Mouse (Mus musculus): ENCODE measurements around the gene Fbf1.
"Not testable (repeated sequence)": the region's sequence is repeated elsewhere in the genome, so short reads cannot be mapped to it uniquely, and the experiment has no call there.

Gene Fbf1

DNA sequence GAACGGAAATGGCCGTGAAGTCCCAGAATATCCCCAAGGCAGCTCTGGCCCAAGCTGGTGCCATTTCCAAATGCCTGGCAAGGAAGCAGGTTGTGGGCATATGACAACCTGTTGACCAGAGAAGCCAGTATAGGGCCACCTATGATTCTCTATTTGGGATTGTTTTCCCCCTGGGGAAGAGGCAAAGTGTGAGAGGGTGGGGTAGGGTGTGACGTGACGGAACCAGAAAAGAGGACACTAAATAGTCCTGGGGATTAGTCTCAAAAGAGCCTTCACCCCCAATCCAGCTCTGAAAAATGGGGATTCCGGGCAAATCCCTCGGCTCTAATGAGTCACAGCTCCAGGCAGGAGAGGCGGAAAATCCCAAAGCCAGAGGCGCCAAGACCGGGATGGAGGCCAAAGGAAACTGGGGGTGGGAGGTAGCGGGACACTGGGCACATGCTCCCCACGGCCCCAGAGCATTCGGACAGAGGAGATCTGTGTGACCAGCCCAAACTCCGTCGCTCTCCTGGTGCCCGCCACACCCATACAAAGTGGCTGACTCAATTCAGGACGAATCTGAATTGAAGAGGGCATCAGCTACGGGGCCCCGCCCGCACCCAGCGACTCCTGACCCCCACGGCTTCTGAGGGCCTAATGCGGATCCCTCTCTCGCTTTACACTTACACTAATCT is 59.4 kb downstream of the Fbf1 start:
- DNase-seq (ENCODE audit: low read depth, low spot score), result no peak

DNA sequence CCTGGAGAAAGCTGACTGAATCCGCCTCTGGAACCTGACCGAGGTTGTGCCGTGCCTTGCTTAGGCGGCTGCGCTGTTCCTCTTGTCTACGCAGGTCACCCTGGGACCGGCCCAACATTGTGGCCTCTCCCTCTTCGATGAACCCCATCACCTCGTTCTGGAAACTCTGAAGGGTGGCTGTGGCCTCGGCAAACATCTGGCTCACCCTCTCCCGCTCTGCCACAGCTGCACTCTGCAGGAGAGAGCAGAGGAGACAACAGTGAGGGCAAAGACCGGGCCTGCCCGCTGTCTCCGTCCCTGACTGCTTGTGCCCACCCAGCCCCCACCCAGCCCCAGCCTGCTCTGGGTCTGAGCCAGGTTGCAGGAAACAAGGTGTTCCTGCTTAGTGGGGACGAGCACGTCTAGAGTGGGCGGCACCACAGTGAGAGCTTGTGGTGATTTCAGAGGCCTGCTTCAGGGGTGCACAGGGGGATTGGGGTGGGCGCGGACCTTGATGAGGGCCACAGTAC is 60.1 kb downstream of the Fbf1 start:
- DNase-seq (ENCODE audit: low read depth, low spot score), result no peak

DNA sequence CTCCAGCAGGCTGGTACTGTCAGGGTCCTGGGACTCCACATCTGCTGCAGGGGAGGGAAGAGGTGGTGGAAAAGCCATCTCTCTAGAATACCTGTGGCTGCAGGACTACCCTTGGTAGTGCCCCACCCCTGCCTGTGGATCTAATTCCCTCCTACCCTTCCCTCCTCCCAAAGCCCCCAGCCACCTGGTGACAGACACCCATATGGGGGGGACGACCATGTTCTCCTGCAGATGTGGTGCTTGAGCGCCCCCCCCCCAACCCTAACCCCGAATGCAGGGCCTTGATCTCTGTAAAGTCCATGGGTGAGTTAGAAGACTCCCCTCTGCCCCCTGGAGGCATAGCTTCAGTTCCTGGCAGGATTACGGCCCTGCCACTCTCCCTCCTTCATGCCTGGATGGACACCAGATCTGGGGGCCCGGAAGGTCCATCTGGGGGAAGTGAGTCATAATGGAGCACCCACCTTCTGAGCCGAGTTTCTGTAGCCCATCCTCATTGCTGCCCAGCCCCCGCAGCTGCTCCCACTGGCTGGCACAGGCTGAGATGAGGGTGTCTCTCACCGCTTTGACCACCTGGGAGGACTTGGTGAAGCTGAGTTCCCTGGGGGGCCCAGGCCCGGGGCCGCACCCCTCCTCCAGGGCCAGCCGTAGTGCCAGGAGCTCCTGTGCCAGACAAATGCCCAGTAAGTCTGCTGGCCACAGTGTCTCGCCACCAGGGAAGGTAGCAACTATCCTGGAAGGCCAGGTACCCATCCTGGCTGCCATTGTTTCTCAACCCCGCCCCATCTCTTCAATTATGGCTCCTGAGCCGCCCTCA is 60.8 kb downstream of the Fbf1 start:
- DNase-seq (ENCODE audit: low read depth, low spot score), result no peak

DNA sequence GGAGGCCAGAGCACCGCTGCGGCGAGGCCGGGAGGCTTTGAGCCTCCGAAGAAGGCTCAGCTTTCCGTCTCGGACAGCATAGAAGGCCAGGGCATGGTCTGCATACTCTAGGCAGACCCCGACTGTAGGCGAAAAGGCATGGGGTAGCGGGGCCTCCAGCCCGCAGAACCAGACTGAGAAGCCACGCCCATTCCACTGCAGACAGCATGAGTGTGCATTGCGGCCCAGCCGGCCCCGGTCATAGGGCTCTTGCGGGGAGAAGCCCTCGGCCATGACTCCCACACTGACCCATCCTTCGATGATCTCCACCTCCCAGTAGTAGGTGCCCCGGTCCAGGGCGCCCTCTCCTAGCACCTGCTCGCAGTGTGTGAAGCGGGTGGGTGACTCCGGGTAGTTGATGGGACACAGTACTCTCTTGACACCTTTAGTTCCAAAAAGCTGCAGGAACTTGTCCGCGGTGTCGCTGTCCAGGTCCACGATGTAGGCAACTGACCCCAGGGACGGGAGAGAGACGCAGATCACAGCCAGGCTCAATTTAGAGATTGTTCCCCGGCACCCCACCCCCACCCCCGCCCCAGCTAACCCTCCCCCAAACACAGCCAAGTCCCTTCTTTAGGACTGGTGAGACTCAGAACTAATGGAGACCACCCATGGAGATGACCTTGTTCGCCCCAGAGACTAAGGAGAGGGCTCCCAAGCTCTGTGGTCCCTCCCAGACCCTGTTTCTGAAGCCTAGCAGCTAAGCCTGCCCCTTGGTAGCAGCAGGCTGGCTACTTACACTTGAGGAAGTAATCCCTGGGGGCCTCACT is 61.6 kb downstream of the Fbf1 start:
- DNase-seq (ENCODE audit: low read depth, low spot score), result no peak

DNA sequence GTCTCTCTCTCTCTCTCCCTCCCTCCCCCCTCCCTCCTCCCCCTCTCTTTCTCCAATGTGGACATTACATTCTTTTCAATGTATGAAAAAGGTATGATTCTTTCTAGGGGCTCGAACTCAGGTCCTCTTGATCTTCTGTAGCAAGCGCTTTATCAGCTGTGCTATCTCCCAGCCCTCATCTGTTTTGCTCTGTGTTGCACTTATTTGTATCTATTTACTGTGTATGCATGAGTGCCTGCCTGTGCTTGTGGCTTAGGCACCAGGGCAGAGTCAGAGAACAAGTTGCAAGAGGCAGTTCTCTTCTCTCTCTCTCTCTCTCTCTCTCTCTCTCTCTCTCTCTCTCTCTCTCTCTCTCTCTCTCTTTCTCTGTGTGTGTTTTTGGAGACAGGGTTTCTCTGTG is 62.9 kb downstream of the Fbf1 start:
- no peak for DNase-seq (ENCODE audit: low read depth, low spot score)

DNA sequence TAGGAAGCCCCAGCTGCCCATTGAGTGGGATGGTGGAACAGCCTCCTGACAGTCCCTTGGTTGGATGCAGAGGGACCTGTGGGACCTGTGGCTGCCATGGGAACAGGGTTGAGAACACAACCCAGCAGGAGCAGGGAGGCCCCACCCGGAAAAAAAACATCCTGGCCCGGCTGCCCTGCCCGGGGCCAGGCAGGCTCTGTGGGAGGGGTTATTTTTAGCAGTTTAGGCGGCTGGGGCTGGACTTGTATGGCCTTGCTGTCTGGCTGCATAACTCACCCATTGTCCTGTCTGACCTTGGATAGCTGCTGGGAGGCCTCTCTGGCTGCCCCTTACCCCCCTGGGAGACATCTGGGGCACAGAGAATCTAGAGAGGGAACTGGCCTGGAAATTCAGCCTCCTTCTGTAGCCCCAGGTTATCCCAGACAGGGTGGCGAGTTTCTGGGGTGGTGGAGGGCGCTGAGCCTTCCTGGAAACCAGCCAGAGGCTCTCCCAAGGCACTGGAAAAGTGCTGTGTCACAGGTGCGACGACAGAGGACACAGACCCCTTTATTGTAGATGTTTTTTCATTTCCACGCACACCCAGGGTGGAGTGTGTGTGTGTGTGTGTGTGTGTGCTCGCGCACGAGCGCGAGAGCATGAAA is 63.8 kb downstream of the Fbf1 start:
- no peak for DNase-seq (ENCODE audit: low read depth, low spot score)

DNA sequence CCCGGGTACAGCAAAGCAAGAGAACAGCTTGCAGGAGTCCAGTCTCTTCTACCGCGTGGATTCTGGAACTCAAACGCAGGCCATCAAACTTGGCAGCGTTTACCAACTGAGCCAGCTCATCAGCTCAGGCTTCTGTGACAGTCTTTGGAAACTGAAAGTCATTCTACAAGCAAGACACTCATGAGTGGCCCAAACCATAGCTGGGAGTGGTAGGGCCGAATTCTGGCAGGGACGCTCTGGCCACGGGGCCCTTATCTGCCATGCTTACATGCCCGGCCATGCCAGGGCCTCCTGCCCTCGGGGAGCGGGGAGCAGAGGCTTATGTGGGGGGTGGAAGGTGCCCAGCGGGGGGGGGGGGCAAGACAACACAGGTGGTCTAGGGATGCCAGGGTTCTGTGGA is 64.4 kb downstream of the Fbf1 start:
- DNase-seq (ENCODE audit: low read depth, low spot score), result no peak

DNA sequence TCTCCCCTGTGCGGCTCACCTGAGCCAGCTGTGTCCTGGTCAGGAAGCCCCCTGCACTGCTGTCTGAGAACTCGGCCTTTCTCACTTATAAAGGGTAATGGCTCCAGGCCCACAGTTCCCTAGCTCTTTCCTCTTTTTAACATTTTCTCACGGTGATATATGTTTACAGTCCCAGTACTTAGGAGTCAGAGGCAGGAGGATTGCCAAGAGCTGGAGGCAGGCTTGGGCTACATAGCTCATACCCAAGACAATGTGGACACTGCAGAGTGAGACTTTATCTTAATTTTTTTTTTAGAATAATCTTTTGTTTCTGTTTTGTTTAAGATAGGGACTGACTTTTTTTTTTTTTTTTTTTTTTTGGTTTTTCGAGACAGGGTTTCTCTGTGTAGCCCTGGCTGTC is 65.5 kb downstream of the Fbf1 start:
- no peak for DNase-seq (ENCODE audit: low read depth, low spot score)

DNA sequence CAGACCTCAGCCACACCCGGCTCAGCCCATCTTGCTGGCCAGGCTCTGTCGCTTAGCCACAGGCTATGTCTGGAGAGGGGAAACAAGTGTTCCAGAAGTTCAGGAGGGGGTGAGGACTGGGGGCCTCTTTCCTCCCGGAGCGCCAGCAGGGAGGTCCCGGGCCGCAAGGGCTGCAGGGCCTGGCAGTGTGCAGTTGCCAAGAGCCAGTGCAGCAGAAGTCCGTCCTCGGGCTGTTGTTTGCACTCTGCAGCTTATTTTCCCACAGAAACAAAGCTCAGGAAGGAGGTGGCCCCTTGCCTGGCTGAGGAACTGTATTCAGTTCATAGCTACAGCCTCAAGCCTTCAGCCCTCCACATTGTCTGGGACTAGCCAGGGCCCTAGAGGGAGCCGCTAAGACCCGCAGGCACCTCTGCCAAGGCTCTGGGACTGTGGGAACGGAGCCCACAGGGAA is 66.0 kb downstream of the Fbf1 start:
- DNase-seq (ENCODE audit: low read depth, low spot score), result no peak

DNA sequence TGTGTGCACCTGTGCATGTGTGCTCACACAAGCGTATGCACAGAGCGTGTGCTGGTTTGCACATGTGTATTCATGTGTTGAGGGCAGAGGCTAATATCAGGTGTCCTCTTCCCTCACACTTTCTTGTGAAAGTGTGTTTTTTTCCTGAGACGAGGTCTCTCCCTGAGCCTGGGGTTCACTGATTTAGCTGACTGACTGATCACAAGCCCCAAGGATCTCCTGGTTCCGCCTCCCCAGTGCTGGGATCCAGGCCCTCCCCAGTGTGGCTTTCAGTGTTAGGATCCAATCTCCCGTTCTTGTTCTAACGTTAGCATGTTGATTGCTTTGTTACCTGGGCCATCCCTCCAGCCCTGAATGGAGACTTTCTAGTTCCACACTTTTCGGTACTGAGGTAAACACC is 67.1 kb downstream of the Fbf1 start:
- DNase-seq (ENCODE audit: low read depth, low spot score), result no peak

DNA sequence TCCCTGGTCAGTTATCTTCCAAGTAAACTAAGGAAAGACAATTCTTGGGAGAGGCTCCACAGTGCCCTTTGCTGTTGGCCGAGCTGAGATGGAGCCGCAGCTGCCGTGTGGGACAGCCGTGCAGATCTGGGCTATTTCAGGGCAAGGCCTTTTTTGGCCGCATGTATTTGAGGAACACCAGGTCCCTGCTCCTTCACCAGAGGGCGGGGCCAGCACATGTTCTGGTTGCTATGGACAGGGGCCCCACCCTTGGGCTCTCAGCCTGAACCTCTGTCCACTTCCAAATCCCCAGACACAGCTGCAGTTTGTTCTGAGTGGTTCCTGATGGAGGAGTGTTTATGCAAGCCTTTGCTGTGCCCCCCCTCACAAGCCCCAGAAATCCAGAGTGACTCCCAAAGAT is 67.6 kb downstream of the Fbf1 start:
- DNase-seq (ENCODE audit: low read depth, low spot score), result no peak

DNA sequence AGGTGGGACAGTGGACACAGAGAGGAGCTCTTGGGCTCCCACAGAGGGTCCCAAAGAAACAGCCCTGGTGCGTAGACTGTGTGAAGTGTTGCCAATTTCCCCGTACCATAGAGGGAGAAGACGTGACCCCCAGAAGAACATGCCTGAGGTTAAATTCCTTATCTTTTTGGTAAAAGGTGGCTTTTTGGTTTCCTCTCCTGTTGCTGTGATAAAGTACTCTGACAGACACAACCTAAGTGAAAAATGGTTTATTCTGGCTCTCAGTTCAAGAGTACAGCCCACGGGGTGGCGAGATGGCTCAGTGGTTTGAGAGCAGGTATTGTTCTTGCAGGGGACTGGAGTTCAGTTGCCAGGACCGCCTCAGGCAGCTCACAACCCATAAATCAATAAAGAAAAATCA is 68.5 kb downstream of the Fbf1 start:
- DNase-seq (ENCODE audit: low read depth, low spot score), result no peak

DNA sequence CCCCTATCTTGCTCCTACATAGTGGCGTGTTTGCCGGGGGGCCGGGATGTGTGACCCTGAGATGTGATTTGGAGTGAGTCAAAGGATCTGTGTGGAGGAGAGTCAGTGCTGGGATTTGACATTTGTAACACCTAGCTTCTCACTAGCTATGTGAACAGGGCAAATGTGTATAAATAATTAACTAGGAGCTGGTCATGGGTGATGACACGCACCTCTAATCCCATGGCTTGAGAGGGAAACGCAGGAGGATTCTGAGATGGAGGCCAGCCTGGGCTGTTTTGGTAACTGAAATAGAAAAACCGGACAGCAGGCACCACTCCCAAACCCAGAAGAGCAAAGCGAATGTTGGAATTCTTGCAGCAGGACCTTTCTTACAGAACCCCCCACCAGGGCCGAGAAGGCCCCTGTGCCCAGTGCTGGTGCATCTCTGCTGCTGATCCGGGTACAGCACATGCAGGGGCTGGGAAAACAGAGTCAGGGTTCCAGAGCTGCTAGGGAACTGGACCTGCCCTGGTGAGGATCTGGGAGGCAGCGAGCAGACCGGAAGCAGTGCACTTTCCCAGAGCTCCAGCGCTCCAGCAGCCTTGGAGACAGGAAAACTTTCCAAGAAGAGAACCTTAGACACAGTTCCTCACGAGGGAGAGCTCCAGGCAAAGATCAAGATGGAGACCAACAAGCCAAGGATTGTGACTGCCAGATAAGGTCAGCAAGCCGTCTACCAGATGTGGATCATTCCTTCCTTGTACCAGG is 69.1 kb downstream of the Fbf1 start:
- DNase-seq (ENCODE audit: low read depth, low spot score), result no peak

DNA sequence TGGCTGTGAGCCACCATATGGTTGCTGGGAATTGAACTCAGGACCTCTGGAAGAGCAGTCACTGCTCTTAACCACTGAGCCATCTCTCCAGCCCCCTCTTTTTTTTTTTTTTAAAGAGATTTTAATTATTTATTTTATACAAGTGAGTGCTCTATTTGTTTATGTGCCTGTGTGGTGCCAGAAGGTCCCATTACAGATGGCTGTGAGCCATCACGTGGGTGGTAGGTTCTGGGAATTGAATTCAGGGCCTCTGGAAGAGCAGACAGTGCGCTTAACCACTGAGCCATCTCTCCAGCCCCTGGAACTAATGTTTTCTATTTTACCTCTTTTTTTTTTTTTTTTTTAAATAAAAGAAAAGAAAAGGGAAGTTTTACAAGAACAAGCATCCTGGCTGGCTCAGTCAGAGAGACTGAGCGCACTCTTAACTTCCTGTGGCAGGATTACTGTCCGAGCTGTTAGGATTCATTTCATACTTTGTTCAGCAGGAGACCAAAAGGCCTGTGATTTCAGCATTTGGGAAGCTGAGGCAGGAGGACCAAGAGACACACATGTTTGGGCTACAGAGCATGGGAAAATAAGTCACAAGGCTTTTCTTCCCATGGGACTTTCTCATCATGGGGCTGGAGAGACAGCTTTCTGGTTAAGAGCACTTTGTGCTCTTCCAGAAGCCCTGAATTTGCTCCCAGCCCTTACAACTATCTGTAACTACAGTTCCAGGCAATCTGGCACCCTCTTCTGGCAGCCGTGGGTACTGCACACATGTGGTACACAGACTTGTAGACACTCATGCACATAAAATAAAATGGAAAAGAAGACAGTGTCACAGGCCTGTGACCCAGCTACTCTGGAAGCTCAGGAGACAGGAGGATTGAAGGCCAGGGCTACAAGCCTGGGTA is 71.5 kb downstream of the Fbf1 start:
- no peak for DNase-seq (ENCODE audit: low read depth, low spot score)

DNA sequence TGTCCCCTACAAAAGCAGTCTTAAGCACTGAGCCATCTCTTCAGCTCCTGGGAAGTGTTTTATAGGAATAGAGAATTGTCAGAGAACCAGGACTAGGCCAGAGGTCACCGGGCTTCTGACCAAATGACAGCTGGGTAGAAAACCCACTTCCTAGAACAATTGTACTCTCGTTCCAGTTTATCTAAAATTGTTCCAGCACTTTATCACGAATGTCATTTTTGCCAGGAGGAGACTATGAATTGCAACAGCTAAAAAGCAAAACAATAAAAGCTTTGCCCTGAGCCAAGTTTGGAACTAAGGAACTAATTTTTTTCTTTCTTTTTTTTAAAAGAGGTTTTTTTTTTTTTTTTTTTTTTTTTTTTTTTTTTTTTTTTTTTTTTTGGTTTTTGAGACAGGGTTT is 72.4 kb downstream of the Fbf1 start:
- no peak for DNase-seq (ENCODE audit: low read depth, low spot score)

DNA sequence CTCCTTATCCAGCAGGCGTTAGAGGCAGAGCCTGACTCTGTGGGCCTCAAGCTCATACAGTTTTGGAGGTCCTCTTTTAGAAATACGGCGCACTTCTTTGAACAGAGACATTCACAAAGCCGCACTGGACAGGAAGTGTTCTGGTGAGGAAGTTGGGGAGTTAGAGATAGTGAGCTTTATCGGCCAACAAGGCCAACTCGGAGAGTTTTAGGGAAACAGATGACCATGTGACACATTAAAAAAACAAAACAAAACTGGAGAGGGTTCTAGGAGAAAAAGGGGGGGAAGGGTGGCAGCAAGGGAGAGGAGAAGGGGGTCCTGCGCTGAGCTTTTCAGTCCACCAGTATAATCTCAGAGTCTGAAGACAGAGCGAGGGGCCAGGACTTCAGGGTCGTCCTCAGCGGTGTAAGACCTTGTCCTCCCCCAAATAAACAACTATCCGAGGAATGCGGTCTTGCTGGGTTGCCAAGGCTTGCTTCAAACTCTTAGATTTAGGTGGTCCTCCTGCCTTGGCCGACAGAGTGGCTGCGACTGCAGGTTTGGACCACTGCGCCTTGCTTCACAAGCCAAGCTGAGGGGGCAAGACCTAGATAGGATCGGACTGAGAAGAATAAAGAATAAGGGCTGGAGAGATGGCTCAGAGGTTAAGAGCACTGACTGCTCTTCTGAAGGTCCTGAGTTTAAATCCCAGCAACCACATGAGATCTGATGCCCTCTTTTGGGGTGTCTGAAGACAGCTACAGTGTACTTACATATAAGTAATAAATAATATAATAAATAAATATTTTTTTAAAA is 74.0 kb downstream of the Fbf1 start:
- no peak for DNase-seq (ENCODE audit: low read depth, low spot score)

DNA sequence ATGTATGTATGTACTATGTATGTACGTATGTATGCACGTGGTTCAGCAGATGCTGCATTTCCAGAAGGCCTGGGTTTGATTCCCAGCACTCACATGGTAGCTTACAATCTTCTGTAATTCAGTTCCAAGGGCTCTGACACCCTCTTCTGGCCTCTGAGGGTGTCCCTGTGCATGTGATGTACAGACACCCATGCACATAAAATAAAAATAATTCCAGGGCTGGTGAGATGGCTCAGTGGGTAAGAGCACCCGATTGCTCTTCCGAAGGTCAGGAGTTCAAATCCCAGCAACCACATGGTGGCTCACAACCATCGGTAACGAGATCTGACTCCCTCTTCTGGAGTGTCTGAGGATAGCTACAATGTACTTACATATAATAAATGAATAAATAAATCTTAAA is 75.0 kb downstream of the Fbf1 start:
- DNase-seq (ENCODE audit: low read depth, low spot score), result not testable (repeated sequence)
